8 mouse cellular contexts compared by ENCODE assay signal in the genomic region with DNA sequence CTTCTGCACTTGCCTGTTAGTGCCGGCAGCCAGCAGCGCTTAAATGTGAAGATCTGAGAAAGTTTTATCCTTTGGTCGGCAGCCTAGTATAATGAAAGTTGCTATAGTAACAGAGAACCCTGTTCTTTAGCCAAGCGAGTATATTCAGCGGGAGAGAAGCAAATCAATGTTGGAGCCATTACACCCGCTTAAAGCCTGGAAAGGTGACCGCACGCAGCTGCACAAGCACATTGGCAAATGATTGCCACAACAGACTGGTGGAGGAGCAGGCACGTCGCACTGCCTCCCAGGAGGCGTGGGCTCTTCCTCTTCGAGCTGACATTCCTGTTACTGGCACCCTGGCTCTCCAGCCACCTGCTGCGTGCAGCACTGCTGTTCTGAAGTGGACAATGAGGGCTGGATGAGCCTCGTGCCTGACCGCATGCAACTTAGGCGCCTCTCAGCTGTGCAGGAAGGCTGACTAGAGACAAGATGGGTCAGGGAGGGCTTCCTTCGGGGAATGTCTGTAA.
DNase-seq lines count a peak whose midpoint lies in the region; ATAC-seq lines count a peak whose summit lies in the region.

No protein-coding gene starts in this region.

- ATAC-seq in heart, embryonic 13.5 days (ENCODE audit: extremely low read depth, insufficient number of reproducible peaks, low FRiP score, low TSS enrichment) = no peak
- ATAC-seq in midbrain, embryonic 14.5 days (ENCODE audit: low FRiP score, low TSS enrichment) = peak; percentile 57; the same call in 1 of the 2 replicates

- H3K4me1 ChIP-seq in heart, embryonic 13.5 days = peaks cover 32% of the 10 kb centered on the region
- peaks cover 26% of the 10 kb centered on the region for H3K4me1 ChIP-seq in midbrain, embryonic 14.5 days (ENCODE audit: control insufficient read depth, insufficient read depth, low read length)

- H3K36me3 ChIP-seq in heart, embryonic 13.5 days = peaks cover 38% of the 10 kb centered on the region
- H3K36me3 ChIP-seq in midbrain, embryonic 14.5 days (ENCODE audit: control insufficient read depth, insufficient read depth, low read length) = no peaks in the 10 kb centered on the region

- H3K27me3 ChIP-seq in heart, embryonic 13.5 days (replicated peaks) = no peaks in the 10 kb centered on the region
- H3K27me3 ChIP-seq in midbrain, embryonic 14.5 days (ENCODE audit: control insufficient read depth, insufficient read depth, low read length) = no peaks in the 10 kb centered on the region

- no peak overlapping the region for H3K4me3 ChIP-seq in heart, embryonic 13.5 days
- H3K4me3 ChIP-seq in midbrain, embryonic 14.5 days (replicated peaks; ENCODE audit: low read depth, low read length) = peak overlapping the region; percentile 2; the same call in 1 of the 2 replicates

- intact Hi-C loops in gastrocnemius, postnatal 14 days (cut with DNase I; ENCODE audit: low total_unique reads) = no loop called here

- 56% methylated on average over 17 of the region's 17 CpGs for WGBS in heart, embryonic 13.5 days
- 7% methylated on average over 17 of the region's 17 CpGs for WGBS in midbrain, embryonic 14.5 days

- H3K4me2 ChIP-seq in heart, embryonic 13.5 days = no peak overlapping the region
- H3K4me2 ChIP-seq in midbrain, embryonic 14.5 days (ENCODE audit: low read length) = peak overlapping the region; percentile 46

- H3K9me3 ChIP-seq in heart, embryonic 13.5 days = no peaks in the 10 kb centered on the region
- H3K9me3 ChIP-seq in midbrain, embryonic 14.5 days (ENCODE audit: control insufficient read depth, low read length) = no peaks in the 10 kb centered on the region

- 0 out of 2 replicates have a peak overlapping the region, but pooled peaks have one; percentile 10 for H3K9ac ChIP-seq in heart, embryonic 13.5 days
- peak overlapping the region; percentile 9; the same call in 1 of the 2 replicates for H3K9ac ChIP-seq in midbrain, embryonic 14.5 days (replicated peaks; ENCODE audit: low read length)

- no peak overlapping the region for H3K27ac ChIP-seq in heart, embryonic 13.5 days (replicated peaks)
- H3K27ac ChIP-seq in midbrain, embryonic 14.5 days (replicated peaks; ENCODE audit: low read depth, low read length) = peak overlapping the region; percentile 71

- no peak for DNase-seq in heart, adult 9 months (ENCODE audit: low spot score in 2 of 2)
- DNase-seq in brain, embryonic 18.5 days (ENCODE audit: low read depth, low spot score) = peak; percentile 58
- DNase-seq in kidney, adult 9 months = peak; percentile 42
- peak; percentile 75 for DNase-seq in midbrain, embryonic 14.5 days
- no peak for DNase-seq in adrenal gland, adult 2 months
- no peak for DNase-seq in gastrocnemius, postnatal 14 days
- no peak for DNase-seq in heart, adult 8-10 months (ENCODE audit: low spot score)

Comparison
In these comparisons a context has a peak if more than half of its experiments do, and no peak if none do; other contexts are left out.
1. DNase-seq: peak in brain, embryonic 18.5 days (single experiment), kidney, adult 9 months (single experiment) and midbrain, embryonic 14.5 days (single experiment); none in heart, adult 9 months (0 of 2), adrenal gland, adult 2 months (single experiment), gastrocnemius, postnatal 14 days (single experiment) and heart, adult 8-10 months (single experiment).